Mouse (Mus musculus) urinary bladder, postnatal 0 days (tissue): Measurements from ENCODE around the gene Shank3. TPM values are rescaled to one million over a fixed set of nuclear protein-coding genes. Genes with fewer than 3 reads are reported as not detected.

Experiments used
- polyA plus RNA-seq: library from polyadenylated mRNA; unstranded; fragments of >200 nt; fragmentation: Nextera tagmentation; extraction: Ambion mirVana; gene quantifications from 2 replicates; pipeline ENCODE4 v1.2.1, GENCODE M21; 2015

Shank3 gene
- 0.55 and 0.70 TPM in 2 replicates for polyA plus RNA-seq

DNA sequence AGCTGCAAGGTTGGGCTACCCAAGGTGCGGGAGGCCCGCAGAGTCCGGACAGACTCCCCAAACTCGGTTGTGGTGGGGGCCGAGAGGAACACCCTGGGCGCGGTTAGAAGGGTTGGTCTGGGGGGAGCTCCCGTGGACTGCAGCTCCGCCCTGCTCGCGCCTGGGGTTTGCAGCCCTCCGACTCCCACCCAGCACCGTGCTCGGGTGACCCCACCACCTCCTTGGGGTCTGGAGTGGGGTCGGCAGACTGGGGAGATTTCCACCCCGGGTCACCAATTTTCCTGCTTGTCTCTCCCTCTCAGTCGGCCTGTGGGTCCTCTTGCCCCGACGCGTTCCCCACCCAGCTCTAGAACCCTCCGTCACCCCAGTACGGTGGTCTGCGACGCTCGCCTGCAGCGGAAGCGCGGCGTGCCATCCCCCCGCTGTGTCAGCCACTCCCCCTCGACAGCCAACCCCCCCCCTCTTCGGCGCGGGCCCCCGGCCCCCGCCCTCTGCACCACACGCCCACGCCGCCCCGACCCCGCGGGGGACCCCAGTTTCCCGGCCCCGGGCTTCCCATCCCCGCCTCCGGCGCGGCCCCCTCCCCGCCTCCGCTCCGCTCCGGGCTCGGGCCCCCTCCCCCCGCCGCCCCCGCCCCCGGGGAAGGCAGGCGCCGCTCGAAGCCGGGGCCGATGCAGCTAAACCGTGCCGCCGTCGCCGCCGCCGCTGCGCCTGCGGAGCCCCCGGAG lies at the start of gene Shank3:
Gene Shank3 (plus strand): TSS at position 663 of the 728 bp plus-strand sequence.

DNA sequence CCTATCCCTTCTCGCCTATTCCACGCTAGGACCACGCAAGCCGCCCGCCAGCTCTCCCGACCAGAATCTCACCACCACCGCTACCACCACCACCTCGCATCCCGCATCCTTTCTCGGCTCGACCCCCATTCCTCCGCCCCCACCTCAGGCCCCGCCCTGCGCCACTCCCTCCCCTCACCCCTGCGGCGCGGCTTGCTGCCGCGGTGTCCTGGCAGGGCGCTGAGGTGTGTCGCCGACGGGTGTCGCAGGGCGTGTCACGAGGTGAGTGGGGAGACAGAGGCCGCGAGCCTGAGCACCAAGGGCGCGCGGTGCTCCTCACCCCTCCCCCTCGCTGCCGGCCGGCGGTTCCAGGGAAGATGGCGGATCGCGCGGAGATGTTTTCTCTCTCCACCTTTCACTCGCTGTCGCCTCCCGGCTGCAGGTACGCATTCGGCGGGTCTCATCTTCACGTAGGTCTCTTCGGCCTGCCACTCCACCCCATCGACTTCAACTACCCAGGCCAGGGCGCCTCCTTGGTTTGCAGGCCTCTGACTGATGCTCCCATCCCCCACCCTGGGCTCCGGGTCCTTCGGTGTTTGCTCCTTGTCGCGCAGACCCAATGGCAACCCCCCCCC lies 45.5 kb upstream of the Shank3 start, which contains the start of gene Mapk8ip2:
Gene Mapk8ip2 (plus strand): TSS at position 49 of the 614 bp plus-strand sequence.

DNA sequence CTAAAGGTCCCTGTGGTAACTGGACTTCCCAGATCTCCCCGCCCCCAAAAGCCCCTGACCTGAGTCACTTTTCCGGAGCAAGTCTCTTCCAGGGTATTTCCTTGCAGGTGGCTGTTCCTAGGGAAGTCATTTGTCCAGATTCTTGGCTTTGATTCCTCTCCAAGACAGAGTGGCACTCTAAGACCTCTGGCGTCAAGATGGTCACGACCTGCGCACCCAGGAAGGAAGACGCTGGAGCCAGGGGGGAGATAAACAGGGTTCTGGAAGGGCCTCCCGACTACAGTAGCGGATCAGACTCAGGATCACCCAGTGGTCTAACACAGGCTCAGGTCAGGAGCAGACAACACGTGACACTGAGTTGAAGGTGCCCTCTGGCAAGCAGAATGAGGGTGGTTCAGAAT lies 22.3 kb upstream of the Shank3 start, which contains the start of gene Arsa:
Gene Arsa (minus strand): TSS at position 335 of the 401 bp plus-strand sequence.

DNA sequence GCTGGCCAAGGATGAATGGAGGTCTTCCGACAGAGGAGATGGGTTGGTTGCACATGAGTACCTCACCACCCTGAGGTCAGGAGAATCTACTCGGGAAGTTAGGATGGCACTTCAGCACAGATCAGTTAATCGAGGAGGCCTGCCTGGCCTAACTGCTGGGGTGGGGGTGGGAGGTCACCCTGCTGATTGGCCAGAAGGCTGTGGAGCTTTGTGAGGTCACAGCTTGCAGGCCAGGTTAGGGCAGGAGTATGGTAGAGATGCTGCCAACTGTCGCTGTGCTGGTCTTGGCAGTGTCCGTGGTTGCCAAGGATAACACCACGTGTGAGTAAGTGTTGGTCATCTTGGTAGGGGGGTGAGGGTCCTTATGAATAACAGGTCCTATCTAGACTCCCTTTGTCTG lies 68.7 kb downstream of the Shank3 start, which contains the start of gene Acr:
Gene Acr (plus strand): TSS at position 213 of the 400 bp plus-strand sequence.

DNA sequence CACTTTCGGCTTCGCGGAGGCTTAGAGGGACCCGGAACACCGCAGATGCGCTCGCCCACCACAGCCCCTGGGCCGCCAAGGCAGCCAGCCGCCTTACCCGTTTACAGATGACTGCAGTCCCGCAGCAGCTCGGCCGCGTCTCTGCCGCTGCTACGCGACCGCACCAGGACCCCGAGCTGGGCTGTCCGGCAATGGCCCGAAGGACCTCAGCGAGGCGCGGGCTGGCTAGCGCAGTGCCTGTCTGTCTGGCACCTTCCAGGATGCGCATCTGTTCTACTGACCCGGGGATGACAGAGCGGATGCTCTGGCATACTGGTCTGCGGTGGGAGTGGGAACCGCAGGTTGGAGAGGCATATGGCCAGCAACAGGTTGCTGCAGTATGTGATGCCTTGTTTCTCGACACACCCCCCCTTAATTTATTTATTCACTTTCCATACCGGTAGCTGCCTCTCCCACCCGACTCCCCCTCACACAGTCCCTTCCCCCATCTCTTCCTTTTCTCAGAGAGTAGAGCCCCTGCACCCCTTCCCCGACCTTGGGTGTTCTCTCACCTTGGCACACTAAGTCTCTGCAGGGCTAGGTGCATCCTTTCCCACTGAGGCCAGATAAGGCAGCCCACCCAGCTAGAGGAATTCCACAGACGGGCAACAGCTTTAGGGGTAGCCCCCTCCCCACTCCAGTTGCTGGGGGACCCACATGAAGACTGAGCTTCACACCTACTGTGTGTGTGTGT lies 92.5 kb downstream of the Shank3 start, which contains the start of gene Rabl2:
Gene Rabl2 (minus strand): TSS at position 201 of the 733 bp plus-strand sequence.

Other genes starting within 250 kb of the Shank3 start
- gene Sbf1, start 184.3 kb upstream of the Shank3 start, polyA plus RNA-seq = 30.5 and 30.9 TPM in 2 replicates
- gene Adm2, start 176.9 kb upstream of the Shank3 start, polyA plus RNA-seq = 0.40 and 0.57 TPM in 2 replicates
- not detected in 2 replicates for gene Miox, start 165.2 kb upstream of the Shank3 start, polyA plus RNA-seq
- 43.3 and 44.4 TPM in 2 replicates for gene Lmf2, start 144.0 kb upstream of the Shank3 start, polyA plus RNA-seq
- gene Ncaph2, start 143.9 kb upstream of the Shank3 start, polyA plus RNA-seq = 87.6 and 102 TPM in 2 replicates
- 5.2 and 7.6 TPM in 2 replicates for gene Sco2, start 125.8 kb upstream of the Shank3 start, polyA plus RNA-seq
- gene Tymp, start 122.6 kb upstream of the Shank3 start, polyA plus RNA-seq = 1.5 and 1.9 TPM in 2 replicates
- gene Odf3b, start 120.3 kb upstream of the Shank3 start, polyA plus RNA-seq = 0.17 and 0.23 TPM in 2 replicates
- gene Klhdc7b, start 114.7 kb upstream of the Shank3 start, polyA plus RNA-seq = not detected in 2 replicates
- not detected in 2 replicates for gene Syce3, start 89.1 kb upstream of the Shank3 start, polyA plus RNA-seq
- 0.67 and 0.69 TPM in 2 replicates for gene Cpt1b, start 73.8 kb upstream of the Shank3 start, polyA plus RNA-seq
- gene C730034F03Rik, start 70.0 kb upstream of the Shank3 start, polyA plus RNA-seq = 2.0 and 2.6 TPM in 2 replicates
- gene Gm44502, start 69.9 kb upstream of the Shank3 start, polyA plus RNA-seq = 0.19 TPM in 1 of 2 replicates, not detected in the other
- 35.8 and 36.2 TPM in 2 replicates for gene Chkb, start 69.7 kb upstream of the Shank3 start, polyA plus RNA-seq
- 0.63 and 1.0 TPM in 2 replicates for gene Mapk8ip2, start 45.7 kb upstream of the Shank3 start, polyA plus RNA-seq
- gene Arsa, start 22.2 kb upstream of the Shank3 start, polyA plus RNA-seq = 22.7 and 25.5 TPM in 2 replicates
- 0.10 and 0.11 TPM in 2 replicates for gene Acr, start 68.7 kb downstream of the Shank3 start, polyA plus RNA-seq
- gene Rabl2, start 92.3 kb downstream of the Shank3 start, polyA plus RNA-seq = 16.4 and 19.0 TPM in 2 replicates